Mouse (Mus musculus): Measurements from ENCODE around the gene Tmub2. TPM values are rescaled to one million over a fixed set of nuclear protein-coding genes. Genes with fewer than 3 reads are reported as not detected.

The Tmub2 gene
- polyA plus RNA-seq, 1 experiment: 74.1 TPM

DNA sequence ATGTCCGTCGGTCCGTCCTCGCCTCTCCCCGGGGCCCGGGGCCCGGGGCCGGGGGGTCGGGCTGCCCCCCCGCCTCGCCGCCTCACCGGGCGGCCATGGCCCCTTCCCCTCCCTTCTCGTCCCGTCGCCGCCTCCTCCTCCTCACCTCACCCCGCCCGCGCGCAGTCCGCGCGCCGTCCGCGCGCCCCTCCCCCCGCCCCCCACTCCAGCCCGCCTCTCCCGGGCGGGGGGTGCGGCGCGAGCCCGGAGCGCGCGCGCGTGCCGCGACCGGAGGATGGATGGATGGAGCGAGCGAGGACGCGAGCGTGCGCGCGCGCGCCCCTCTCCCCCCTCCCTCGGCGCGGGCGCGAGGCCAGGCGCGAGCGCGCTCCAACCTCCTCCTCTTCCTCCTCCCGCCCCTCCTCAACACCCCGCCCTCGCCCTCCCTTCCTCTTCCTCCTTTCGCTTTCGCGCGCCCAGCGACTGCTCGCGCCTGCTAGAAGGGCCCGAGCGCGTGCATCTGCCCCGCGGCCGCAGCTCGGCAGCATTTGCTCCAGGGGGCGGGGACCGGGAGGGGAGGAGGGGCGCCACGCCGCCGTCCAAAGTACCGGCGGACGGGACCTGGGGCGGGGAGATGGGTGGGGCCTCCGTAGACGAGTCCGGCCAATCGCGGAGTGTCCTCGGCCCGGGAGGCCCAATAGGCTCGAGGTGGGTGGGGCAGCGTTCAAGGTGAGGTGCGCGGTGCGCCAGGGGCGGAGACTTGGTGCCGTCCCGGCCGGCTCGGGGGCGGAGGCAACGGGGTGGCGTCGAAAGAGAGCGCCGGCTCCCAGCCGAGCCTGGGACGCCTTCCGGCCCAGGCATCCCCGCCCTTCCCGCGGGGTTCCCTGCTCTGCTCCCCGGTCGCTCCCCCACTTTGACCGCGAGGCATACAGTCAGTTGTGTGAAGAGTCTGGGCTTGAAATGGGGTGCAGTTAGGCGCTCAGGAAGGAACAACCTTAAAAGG, 12.1 kb downstream of the Tmub2 start, which contains the start of gene Atxn7l3:
TSS of gene Atxn7l3 (minus strand) at position 141 of the 982 bp plus-strand sequence.
- Histone ChIP-seq H3K36me3 (ENCODE audit: control insufficient read depth, insufficient read depth, low read length) (peaks cover 12% of the 10 kb centered on the region), H3K4me1 (replicated peaks; ENCODE audit: control insufficient read depth, insufficient read depth, low read length) (peaks cover 17% of the 10 kb centered on the region), H3K27ac (ENCODE audit: control insufficient read depth, insufficient read depth, low read length) (peak within 1 kb of the TSS; percentile 92), H3K4me3 (ENCODE audit: control insufficient read depth, insufficient read depth, low read length) (peak within 1 kb of the TSS; percentile 85), H3K27me3 (ENCODE audit: control insufficient read depth, insufficient read depth, low read length) (no peaks in the 10 kb centered on the region)
- under 1% methylated on average over 80 of the region's 125 CpGs for WGBS
- DNase-seq: peak; percentile 99
- TF ChIP-seq CTCF (IDR thresholded peaks at IDR 0.05; ENCODE audit: borderline replicate concordance, control insufficient read depth, extremely low read depth, insufficient read depth, low read length, poor library complexity) (no peak), POLR2A (IDR thresholded peaks at IDR 0.05; ENCODE audit: control insufficient read depth, extremely low read depth, insufficient read depth, low read length, poor library complexity) (peak; percentile 86)

DNA sequence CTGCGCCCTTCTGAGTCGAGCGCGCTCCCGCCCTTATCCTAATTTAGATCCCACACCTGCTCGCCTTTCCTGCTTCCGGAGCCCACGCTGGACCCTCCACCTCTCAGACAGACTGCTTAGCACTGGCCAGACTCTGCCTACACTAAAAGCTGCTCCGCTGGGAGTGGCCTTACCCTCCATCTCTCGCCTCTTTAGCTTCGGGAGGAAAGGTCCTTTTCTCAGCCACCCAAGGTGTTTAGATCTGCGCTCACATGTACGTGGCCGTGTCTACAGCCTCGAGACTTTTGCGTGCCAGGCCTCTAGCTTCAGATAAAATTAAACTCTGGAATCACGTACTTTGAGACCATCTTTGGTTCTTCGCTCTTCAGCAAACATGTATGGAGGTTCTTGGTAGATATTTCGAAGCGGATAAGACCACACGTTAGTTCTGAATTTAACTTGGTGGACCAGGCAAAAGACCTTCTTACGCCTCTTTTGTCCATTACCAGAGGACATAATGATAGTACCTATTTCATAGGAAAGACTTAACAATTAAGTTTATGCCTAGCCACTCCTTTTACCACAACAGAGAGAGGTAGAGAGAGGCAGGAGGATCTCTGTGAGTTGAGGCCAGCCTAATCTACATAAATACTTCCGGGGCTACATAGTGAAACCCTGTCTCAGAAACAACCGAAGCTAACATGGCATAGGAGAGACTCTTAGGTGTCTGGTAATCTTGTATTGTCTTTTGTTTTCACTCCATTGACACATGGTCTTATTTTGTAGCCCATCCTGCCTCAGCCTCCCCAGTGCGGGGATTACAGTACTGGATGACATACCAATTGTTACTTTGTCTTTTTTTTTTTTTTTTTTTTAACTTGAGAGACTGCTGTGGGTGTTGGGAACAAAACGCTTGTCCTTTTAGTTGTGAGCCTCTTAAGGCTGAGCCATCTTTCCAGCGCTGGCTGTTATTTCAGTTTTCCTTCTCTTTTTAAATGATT, 13.1 kb downstream of the Tmub2 start:
- 21% methylated on average over 27 of the region's 27 CpGs for WGBS
- peak overlapping the region; percentile 54 for H3K4me3 ChIP-seq (ENCODE audit: control insufficient read depth, insufficient read depth, low read length)
- H3K27ac ChIP-seq (ENCODE audit: control insufficient read depth, insufficient read depth, low read length): peak overlapping the region; percentile 77
- no peak for DNase-seq
- H3K27me3 ChIP-seq (ENCODE audit: control insufficient read depth, insufficient read depth, low read length): no peaks in the 10 kb centered on the region
- TF ChIP-seq CTCF (IDR thresholded peaks at IDR 0.05; ENCODE audit: borderline replicate concordance, control insufficient read depth, extremely low read depth, insufficient read depth, low read length, poor library complexity): no peak
- TF ChIP-seq POLR2A (IDR thresholded peaks at IDR 0.05; ENCODE audit: control insufficient read depth, extremely low read depth, insufficient read depth, low read length, poor library complexity): no peak
- peaks cover 17% of the 10 kb centered on the region for H3K4me1 ChIP-seq (replicated peaks; ENCODE audit: control insufficient read depth, insufficient read depth, low read length)
- H3K36me3 ChIP-seq (ENCODE audit: control insufficient read depth, insufficient read depth, low read length): 0 out of 2 replicates have a peak, but pooled peaks cover 3% of the 10 kb centered on the region

DNA sequence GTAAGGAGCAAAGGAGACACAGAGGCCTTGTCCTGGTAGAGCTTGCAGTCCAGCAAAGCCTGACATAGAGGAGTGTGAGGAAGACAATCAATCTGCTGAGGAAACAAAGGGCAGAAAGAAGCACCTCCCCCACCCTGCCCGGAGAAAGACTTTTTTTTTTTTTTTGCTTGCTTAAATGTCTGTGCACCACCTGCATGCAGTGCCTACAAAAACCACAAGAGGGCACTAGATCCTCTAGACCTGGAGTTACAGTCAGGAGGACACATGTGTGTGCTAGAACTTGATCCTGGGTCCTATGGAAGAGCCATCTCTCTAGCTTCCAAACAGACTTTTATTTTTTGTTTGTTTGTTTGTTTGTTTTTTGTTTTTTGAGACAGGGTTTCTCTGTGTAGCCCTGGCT, 15.1 kb downstream of the Tmub2 start:
- Histone ChIP-seq H3K27me3 (ENCODE audit: control insufficient read depth, insufficient read depth, low read length) (no peaks in the 10 kb centered on the region), H3K4me1 (replicated peaks; ENCODE audit: control insufficient read depth, insufficient read depth, low read length) (peaks cover 12% of the 10 kb centered on the region), H3K36me3 (ENCODE audit: control insufficient read depth, insufficient read depth, low read length) (no peaks in the 10 kb centered on the region), H3K4me3 (ENCODE audit: control insufficient read depth, insufficient read depth, low read length) (no peak overlapping the region), H3K27ac (ENCODE audit: control insufficient read depth, insufficient read depth, low read length) (no peak overlapping the region)
- peak; percentile 80 for DNase-seq
- WGBS: 13% methylated on average over 1 of the region's 1 CpGs
- TF ChIP-seq POLR2A (IDR thresholded peaks at IDR 0.05; ENCODE audit: control insufficient read depth, extremely low read depth, insufficient read depth, low read length, poor library complexity) (no peak), CTCF (IDR thresholded peaks at IDR 0.05; ENCODE audit: borderline replicate concordance, control insufficient read depth, extremely low read depth, insufficient read depth, low read length, poor library complexity) (no peak)

DNA sequence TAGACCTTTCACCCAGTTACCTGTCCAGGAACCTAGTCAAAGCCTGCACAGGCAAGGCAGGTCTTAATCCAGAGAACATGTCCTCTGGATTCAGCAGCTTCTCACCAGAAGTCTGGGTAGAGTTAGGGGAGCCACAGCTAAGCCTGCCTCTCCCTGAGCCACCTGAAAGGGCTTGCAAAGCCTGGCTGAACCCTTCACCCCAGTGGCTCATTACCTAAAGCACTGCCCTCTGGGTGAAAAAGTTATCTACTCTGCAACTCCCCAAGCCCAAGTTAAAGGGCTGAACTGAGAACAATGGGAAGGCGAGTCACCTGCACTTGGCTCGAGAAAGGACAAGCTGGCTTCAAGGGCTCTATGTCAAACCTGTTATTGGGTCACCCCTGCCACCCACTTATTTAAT, 19.4 kb downstream of the Tmub2 start:
- H3K36me3 ChIP-seq (ENCODE audit: control insufficient read depth, insufficient read depth, low read length): peaks cover 22% of the 10 kb centered on the region
- H3K4me3 ChIP-seq (ENCODE audit: control insufficient read depth, insufficient read depth, low read length): no peak overlapping the region
- peaks cover 7% of the 10 kb centered on the region for H3K4me1 ChIP-seq (replicated peaks; ENCODE audit: control insufficient read depth, insufficient read depth, low read length)
- no peaks in the 10 kb centered on the region for H3K27me3 ChIP-seq (ENCODE audit: control insufficient read depth, insufficient read depth, low read length)
- TF ChIP-seq CTCF (IDR thresholded peaks at IDR 0.05; ENCODE audit: borderline replicate concordance, control insufficient read depth, extremely low read depth, insufficient read depth, low read length, poor library complexity) (no peak), POLR2A (IDR thresholded peaks at IDR 0.05; ENCODE audit: control insufficient read depth, extremely low read depth, insufficient read depth, low read length, poor library complexity) (no peak)
- DNase-seq: no peak
- 92% methylated on average over 2 of the region's 2 CpGs for WGBS
- no peak overlapping the region for H3K27ac ChIP-seq (ENCODE audit: control insufficient read depth, insufficient read depth, low read length)

DNA sequence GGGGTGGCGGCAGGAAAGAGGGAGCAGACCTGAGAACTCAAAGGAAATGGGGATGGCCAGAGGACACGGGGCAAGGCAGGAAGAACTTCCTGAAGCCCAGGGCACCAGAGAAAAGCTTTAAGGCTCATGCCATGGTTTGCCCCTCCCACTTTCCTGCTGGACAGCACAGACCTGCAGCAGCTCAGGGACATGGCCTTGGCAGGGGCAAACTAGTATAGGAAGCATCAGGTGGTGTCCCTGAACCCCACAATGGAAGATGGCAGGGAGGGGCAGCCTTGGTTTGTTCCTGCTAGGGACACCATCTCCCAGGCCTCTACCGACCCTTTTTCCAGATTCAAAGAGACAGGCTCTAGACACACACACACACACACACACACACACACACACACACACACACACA, 20.6 kb downstream of the Tmub2 start:
- DNase-seq: no peak
- no peak overlapping the region for H3K27ac ChIP-seq (ENCODE audit: control insufficient read depth, insufficient read depth, low read length)
- 78% methylated on average over 3 of the region's 3 CpGs for WGBS
- H3K27me3 ChIP-seq (ENCODE audit: control insufficient read depth, insufficient read depth, low read length): no peaks in the 10 kb centered on the region
- H3K36me3 ChIP-seq (ENCODE audit: control insufficient read depth, insufficient read depth, low read length): peaks cover 22% of the 10 kb centered on the region
- H3K4me1 ChIP-seq (replicated peaks; ENCODE audit: control insufficient read depth, insufficient read depth, low read length): peaks cover 14% of the 10 kb centered on the region
- TF ChIP-seq CTCF (IDR thresholded peaks at IDR 0.05; ENCODE audit: borderline replicate concordance, control insufficient read depth, extremely low read depth, insufficient read depth, low read length, poor library complexity): no peak
- no peak for TF ChIP-seq POLR2A (IDR thresholded peaks at IDR 0.05; ENCODE audit: control insufficient read depth, extremely low read depth, insufficient read depth, low read length, poor library complexity)
- H3K4me3 ChIP-seq (ENCODE audit: control insufficient read depth, insufficient read depth, low read length): no peak overlapping the region

DNA sequence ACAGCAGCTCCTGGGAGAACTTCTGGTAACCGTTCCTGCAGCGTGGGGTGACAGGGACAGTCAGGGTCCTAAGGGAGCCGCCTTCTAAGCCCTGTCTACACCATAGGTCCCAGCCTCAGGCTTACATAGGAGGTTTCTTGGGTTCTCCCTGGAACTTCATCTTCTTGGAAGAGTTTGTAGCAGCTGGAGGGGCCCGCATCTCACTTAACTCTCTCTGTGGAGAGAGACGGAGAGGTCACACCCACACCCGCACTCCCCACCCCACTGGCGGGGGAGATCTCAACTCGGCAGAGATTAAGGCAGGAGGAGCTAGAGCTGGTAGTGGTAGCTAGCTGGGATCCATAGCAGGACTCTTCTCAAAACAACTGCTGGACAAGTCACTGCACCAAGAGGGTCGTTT, 23.4 kb downstream of the Tmub2 start:
- peaks cover 32% of the 10 kb centered on the region for H3K36me3 ChIP-seq (ENCODE audit: control insufficient read depth, insufficient read depth, low read length)

More for the DNA sequence above, 23.4 kb downstream of the Tmub2 start:
- TF ChIP-seq POLR2A (IDR thresholded peaks at IDR 0.05; ENCODE audit: control insufficient read depth, extremely low read depth, insufficient read depth, low read length, poor library complexity) (no peak), CTCF (IDR thresholded peaks at IDR 0.05; ENCODE audit: borderline replicate concordance, control insufficient read depth, extremely low read depth, insufficient read depth, low read length, poor library complexity) (no peak)
- H3K27me3 ChIP-seq (ENCODE audit: control insufficient read depth, insufficient read depth, low read length): no peaks in the 10 kb centered on the region
- peaks cover 14% of the 10 kb centered on the region for H3K4me1 ChIP-seq (replicated peaks; ENCODE audit: control insufficient read depth, insufficient read depth, low read length)
- WGBS: 94% methylated on average over 9 of the region's 9 CpGs
- no peak overlapping the region for H3K4me3 ChIP-seq (ENCODE audit: control insufficient read depth, insufficient read depth, low read length)
- no peak overlapping the region for H3K27ac ChIP-seq (ENCODE audit: control insufficient read depth, insufficient read depth, low read length)
- DNase-seq: no peak
